Mouse (Mus musculus): ENCODE data around the gene Zwint. TPM values are rescaled to one million over a fixed set of nuclear protein-coding genes. Genes with fewer than 3 reads are reported as not detected.

Zwint gene
- polyA plus RNA-seq, 1 experiment from 2014 or later, result 105 TPM

DNA sequence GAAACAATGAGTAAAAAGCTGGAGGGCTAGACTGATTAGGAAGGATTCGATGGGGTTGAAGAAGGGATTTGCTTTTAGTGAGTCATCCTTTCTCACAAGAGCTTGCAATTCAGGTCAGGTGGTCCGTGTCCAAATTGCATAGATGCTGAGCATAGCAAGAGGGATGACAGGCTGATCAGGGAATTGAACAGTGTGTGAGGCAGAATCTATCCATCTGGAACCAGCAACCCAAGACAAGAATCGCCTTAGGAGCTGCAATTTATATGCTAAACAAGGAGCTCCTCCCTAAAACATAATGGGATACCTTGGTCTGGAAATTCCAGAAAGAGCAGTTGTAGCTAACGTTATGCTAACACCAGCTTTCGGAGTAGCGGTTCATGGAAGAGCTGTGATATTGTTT is 3.8 kb upstream of the Zwint start:
- TF ChIP-seq EP300 (IDR thresholded peaks at IDR 0.05) (no peak), CTCF (IDR thresholded peaks at IDR 0.05) (no peak)
- Histone ChIP-seq H3K4me2 (replicated peaks; ENCODE audit: low read depth, low read length) (no peak overlapping the region), H3K4me1 (ENCODE audit: insufficient read depth, low read depth, low read length) (peaks cover 4% of the 10 kb centered on the region; the same call in 1 of the 2 replicates), H3K9me3 (ENCODE audit: low read length) (no peaks in the 10 kb centered on the region), H3K27ac (ENCODE audit: low read length) (no peak overlapping the region), H3K36me3 (ENCODE audit: insufficient read depth, low read length) (no peaks in the 10 kb centered on the region), H3K27me3 (replicated peaks; ENCODE audit: insufficient read depth, low read length) (no peaks in the 10 kb centered on the region), H3K9ac (replicated peaks; ENCODE audit: low read depth) (no peak overlapping the region), H3K4me3 (ENCODE audit: low read depth, low read length) (no peak overlapping the region)
- ATAC-seq (no peak), DNase-seq (ENCODE audit: low spot score) (no peak)
- 67% methylated on average over 6 of the region's 6 CpGs for WGBS

DNA sequence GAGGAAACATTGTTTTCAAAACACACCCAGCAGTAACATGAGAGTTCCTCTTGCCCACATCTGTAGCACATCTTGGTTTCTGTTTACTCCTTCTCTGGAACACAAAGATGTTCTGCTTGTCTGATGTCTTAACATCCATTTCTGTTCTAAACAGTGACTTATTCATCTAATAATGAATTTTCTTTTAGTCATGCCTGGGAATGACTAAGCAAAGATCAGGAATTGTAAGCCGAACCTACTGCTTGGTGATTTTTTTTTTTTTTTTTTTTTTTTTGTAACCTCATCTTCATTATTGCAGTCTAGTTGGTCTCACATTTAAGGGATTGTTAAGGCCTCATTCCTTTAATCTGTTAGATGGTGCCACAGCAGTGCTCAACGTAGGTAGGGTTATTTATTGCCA is 848 bp upstream of the Zwint start:
- TF ChIP-seq CTCF (IDR thresholded peaks at IDR 0.05) (no peak), EP300 (IDR thresholded peaks at IDR 0.05) (no peak)
- H3K4me3 ChIP-seq (ENCODE audit: low read depth, low read length), result 0 out of 2 replicates have a peak overlapping the region, but pooled peaks have one; percentile 82
- H3K27me3 ChIP-seq (replicated peaks; ENCODE audit: insufficient read depth, low read length), result no peaks in the 10 kb centered on the region
- H3K9ac ChIP-seq (replicated peaks; ENCODE audit: low read depth), result no peak overlapping the region
- peaks cover 4% of the 10 kb centered on the region; the same call in 1 of the 2 replicates for H3K4me1 ChIP-seq (ENCODE audit: insufficient read depth, low read depth, low read length)
- 0 out of 2 replicates have a peak, but pooled peaks cover 9% of the 10 kb centered on the region for H3K36me3 ChIP-seq (ENCODE audit: insufficient read depth, low read length)
- H3K4me2 ChIP-seq (replicated peaks; ENCODE audit: low read depth, low read length), result peak overlapping the region; percentile 56; the same call in 1 of the 2 replicates
- H3K9me3 ChIP-seq (ENCODE audit: low read length), result no peaks in the 10 kb centered on the region
- ATAC-seq (no peak), DNase-seq (ENCODE audit: low spot score) (no peak)
- no peak overlapping the region; the same call in 1 of the 2 replicates for H3K27ac ChIP-seq (ENCODE audit: low read length)
- 73% methylated on average over 2 of the region's 2 CpGs for WGBS

DNA sequence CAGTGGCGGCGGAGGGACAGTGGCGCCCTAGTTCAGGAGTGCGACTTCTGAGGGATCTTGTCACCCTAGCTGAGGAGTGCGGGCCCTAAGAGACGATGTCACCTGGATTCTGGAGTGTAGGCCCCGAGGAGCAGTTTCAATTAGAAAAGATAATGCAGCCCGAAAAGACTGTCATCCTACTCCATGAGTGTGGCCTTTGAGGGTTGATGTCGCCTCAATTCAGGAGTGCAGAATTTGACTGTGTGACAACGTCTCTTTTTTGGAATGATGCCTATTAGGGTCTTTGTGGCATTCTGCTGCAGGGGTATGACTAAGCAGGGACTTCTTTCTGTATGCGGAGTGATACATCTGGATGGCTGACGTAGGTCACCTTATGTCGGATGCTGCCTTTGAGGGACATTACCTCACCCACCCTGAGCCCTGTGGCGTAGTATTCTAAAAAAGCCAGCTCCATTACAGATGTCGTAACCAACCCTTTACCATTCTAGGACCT is 418 bp downstream of the Zwint start:
- H3K4me2 ChIP-seq (replicated peaks; ENCODE audit: low read depth, low read length), result peak overlapping the region; percentile 64
- DNase-seq (ENCODE audit: low spot score), result peak; percentile 84
- TF ChIP-seq EP300 (IDR thresholded peaks at IDR 0.05) (peak; percentile 43), CTCF (IDR thresholded peaks at IDR 0.05) (no peak)
- H3K9ac ChIP-seq (replicated peaks; ENCODE audit: low read depth), result peak overlapping the region; percentile 87
- peak overlapping the region; percentile 95 for H3K27ac ChIP-seq (ENCODE audit: low read length)
- no peaks in the 10 kb centered on the region for H3K9me3 ChIP-seq (ENCODE audit: low read length)
- H3K36me3 ChIP-seq (ENCODE audit: insufficient read depth, low read length), result peaks cover 13% of the 10 kb centered on the region; the same call in 1 of the 2 replicates
- H3K4me1 ChIP-seq (ENCODE audit: insufficient read depth, low read depth, low read length), result peaks cover 4% of the 10 kb centered on the region; the same call in 1 of the 2 replicates
- ATAC-seq, result peak; percentile 73
- H3K27me3 ChIP-seq (replicated peaks; ENCODE audit: insufficient read depth, low read length), result no peaks in the 10 kb centered on the region
- WGBS, result under 1% methylated on average over 15 of the region's 15 CpGs
- peak overlapping the region; percentile 82 for H3K4me3 ChIP-seq (ENCODE audit: low read depth, low read length)

DNA sequence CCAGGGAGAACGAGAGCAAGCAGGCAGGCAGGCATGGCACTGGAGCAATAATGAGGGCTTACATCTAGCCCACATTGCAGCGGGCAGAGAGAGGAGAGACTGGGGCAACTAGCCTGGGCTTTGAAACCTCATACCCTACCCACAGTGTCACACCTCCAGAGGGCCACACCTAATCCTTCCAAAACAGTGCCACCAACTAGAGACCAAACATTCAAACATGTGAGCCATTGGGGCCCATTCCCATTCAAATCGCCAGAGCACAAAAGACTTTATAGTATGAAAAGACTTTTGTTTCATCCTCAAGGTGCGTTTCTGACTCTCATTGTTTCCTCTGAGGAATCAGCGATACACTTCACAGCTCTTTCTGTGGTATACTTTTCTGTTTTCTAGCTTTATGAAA is 4.6 kb downstream of the Zwint start:
- ATAC-seq (no peak), DNase-seq (ENCODE audit: low spot score) (no peak)
- 97% methylated on average over 5 of the region's 5 CpGs for WGBS
- TF ChIP-seq EP300 (IDR thresholded peaks at IDR 0.05) (no peak), CTCF (IDR thresholded peaks at IDR 0.05) (no peak)
- H3K4me3 ChIP-seq (ENCODE audit: low read depth, low read length), result no peak overlapping the region
- H3K4me1 ChIP-seq (ENCODE audit: insufficient read depth, low read depth, low read length), result peaks cover 4% of the 10 kb centered on the region; the same call in 1 of the 2 replicates
- H3K9me3 ChIP-seq (ENCODE audit: low read length), result no peaks in the 10 kb centered on the region
- H3K27me3 ChIP-seq (replicated peaks; ENCODE audit: insufficient read depth, low read length), result no peaks in the 10 kb centered on the region
- H3K9ac ChIP-seq (replicated peaks; ENCODE audit: low read depth), result no peak overlapping the region
- no peak overlapping the region for H3K27ac ChIP-seq (ENCODE audit: low read length)
- no peak overlapping the region for H3K4me2 ChIP-seq (replicated peaks; ENCODE audit: low read depth, low read length)
- peaks cover 13% of the 10 kb centered on the region; the same call in 1 of the 2 replicates for H3K36me3 ChIP-seq (ENCODE audit: insufficient read depth, low read length)

DNA sequence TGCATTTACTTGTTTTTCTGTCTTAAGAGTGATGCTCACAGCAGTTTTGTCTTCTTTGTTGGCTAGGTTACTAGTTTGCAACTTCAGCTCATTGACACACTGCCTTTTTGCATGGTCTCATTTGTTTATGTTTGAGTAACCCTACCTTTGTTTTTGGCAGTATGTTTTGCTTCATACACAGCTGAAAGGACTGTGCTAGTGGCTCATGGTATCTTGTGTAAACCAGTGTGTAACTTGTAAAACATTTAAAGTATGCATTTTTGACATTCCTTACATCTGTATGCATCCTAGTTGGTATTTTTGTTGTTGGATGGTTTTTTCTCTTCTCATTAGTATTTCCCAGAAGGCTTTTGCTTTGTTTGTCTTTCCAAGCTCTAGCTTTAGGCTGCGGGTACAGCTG is 5.7 kb downstream of the Zwint start:
- H3K36me3 ChIP-seq (ENCODE audit: insufficient read depth, low read length), result peaks cover 13% of the 10 kb centered on the region; the same call in 1 of the 2 replicates
- peaks cover 4% of the 10 kb centered on the region; the same call in 1 of the 2 replicates for H3K4me1 ChIP-seq (ENCODE audit: insufficient read depth, low read depth, low read length)
- ATAC-seq (no peak), DNase-seq (ENCODE audit: low spot score) (no peak)
- TF ChIP-seq CTCF (IDR thresholded peaks at IDR 0.05) (no peak), EP300 (IDR thresholded peaks at IDR 0.05) (no peak)
- no peaks in the 10 kb centered on the region for H3K9me3 ChIP-seq (ENCODE audit: low read length)
- no peak overlapping the region for H3K27ac ChIP-seq (ENCODE audit: low read length)
- WGBS, result 97% methylated on average over 1 of the region's 1 CpGs
- H3K4me3 ChIP-seq (ENCODE audit: low read depth, low read length), result no peak overlapping the region
- no peaks in the 10 kb centered on the region for H3K27me3 ChIP-seq (replicated peaks; ENCODE audit: insufficient read depth, low read length)
- no peak overlapping the region for H3K9ac ChIP-seq (replicated peaks; ENCODE audit: low read depth)
- no peak overlapping the region for H3K4me2 ChIP-seq (replicated peaks; ENCODE audit: low read depth, low read length)

DNA sequence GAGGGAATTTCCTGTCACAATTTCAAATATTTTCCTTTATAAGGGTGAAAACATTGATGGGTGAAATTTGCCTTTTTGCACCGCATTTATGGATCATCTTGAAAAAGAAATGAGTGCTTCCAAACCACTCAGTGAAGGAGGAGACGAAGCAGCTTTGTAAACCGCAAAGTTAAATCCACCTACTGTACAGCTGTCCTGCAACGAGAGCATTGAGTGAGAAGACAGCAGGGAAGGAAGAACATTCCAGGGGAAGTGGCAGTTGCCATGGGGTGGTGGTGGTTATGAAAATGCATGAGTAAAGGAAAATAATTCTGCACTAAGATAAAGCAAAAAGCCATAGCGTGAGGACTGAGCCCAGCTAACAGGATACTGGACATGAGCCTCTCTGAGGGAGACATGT is 13.2 kb downstream of the Zwint start:
- Histone ChIP-seq H3K27me3 (replicated peaks; ENCODE audit: insufficient read depth, low read length) (no peaks in the 10 kb centered on the region), H3K9ac (replicated peaks; ENCODE audit: low read depth) (no peak overlapping the region), H3K27ac (ENCODE audit: low read length) (no peak overlapping the region), H3K4me1 (ENCODE audit: insufficient read depth, low read depth, low read length) (no peaks in the 10 kb centered on the region), H3K4me2 (replicated peaks; ENCODE audit: low read depth, low read length) (no peak overlapping the region), H3K36me3 (ENCODE audit: insufficient read depth, low read length) (peaks cover 6% of the 10 kb centered on the region; the same call in 1 of the 2 replicates), H3K4me3 (ENCODE audit: low read depth, low read length) (no peak overlapping the region), H3K9me3 (ENCODE audit: low read length) (no peaks in the 10 kb centered on the region)
- DNase-seq (ENCODE audit: low spot score) (no peak), ATAC-seq (no peak)
- no peak for TF ChIP-seq EP300 (IDR thresholded peaks at IDR 0.05)
- no peak for TF ChIP-seq CTCF (IDR thresholded peaks at IDR 0.05)
- 91% methylated on average over 5 of the region's 5 CpGs for whole genome bisulfite sequencing

Measured in lung, postnatal 0 days (tissue).